Comparison of ENCODE assay signal across 25 mouse cellular contexts in genomic region chr8:126564551-126565154, GRCm38 (mm10). TPM values are rescaled to one million over a fixed set of nuclear protein-coding genes. Genes with fewer than 3 reads are reported as not detected.
DNase-seq lines count a peak whose midpoint lies in the region; ATAC-seq lines count a peak whose summit lies in the region.
"Had no signal": no experiment of that assay in that cellular context is flagged by ENCODE, and none has a peak within 500 bp of the region (broad histone marks: within the 10 kb centered on the region; RNA-seq: fewer than 3 reads in every experiment).

No protein-coding gene starts in this region.

- H3K9ac ChIP-seq in heart, embryonic 12.5 days = no peak overlapping the region
- no peak overlapping the region for H3K9ac ChIP-seq in hindbrain, embryonic 16.5 days (ENCODE audit: low read depth, low read length)
- no peak overlapping the region for H3K9ac ChIP-seq in embryonic facial prominence, embryonic 15.5 days
- H3K9ac ChIP-seq: forebrain, postnatal 0 days; hindbrain, embryonic 12.5 days; limb, embryonic 15.5 days; liver, embryonic 14.5 days; lung, embryonic 14.5 days; midbrain, embryonic 12.5 days; stomach, embryonic 15.5 days had no signal

- no peak for DNase-seq in heart, postnatal 36 days
- DNase-seq in hindbrain, embryonic 10.5 days (ENCODE audit: low spot score) = no peak
- peak; percentile 48 for DNase-seq in ZHBTc4 (ENCODE audit: low read depth, low spot score)
- no peak for DNase-seq in kidney, postnatal 4 days
- DNase-seq: adrenal gland, postnatal 14 days; B cell, adult 2 months; cerebellum, adult 9-10 months; forebrain, postnatal 0 days; gastrocnemius, postnatal 36 days; kidney, adult 18-20 months; layer of hippocampus, adult 9-11 months; left cerebral cortex, postnatal 4 days; lung, embryonic 14.5 days; lung, postnatal 36 days had no signal

- peaks cover 4% of the 10 kb centered on the region for H3K9me3 ChIP-seq in heart, embryonic 12.5 days (replicated peaks)
- 0 out of 2 replicates have a peak, but pooled peaks cover 3% of the 10 kb centered on the region for H3K9me3 ChIP-seq in hindbrain, embryonic 10.5 days
- H3K9me3 ChIP-seq in hindbrain, embryonic 16.5 days (ENCODE audit: control insufficient read depth, low read length) = no peaks in the 10 kb centered on the region
- no peaks in the 10 kb centered on the region for H3K9me3 ChIP-seq in embryonic facial prominence, embryonic 15.5 days (replicated peaks)
- H3K9me3 ChIP-seq: hindbrain, embryonic 12.5 days; limb, embryonic 15.5 days; stomach, embryonic 15.5 days had no signal

- peak overlapping the region; percentile 99 for H3K27ac ChIP-seq in heart, embryonic 12.5 days (ENCODE audit: poor library complexity, severe bottlenecking)
- H3K27ac ChIP-seq in hindbrain, embryonic 10.5 days = peak overlapping the region; percentile 42
- H3K27ac ChIP-seq in hindbrain, embryonic 16.5 days (ENCODE audit: low read depth, low read length) = no peak overlapping the region
- H3K27ac ChIP-seq in embryonic facial prominence, embryonic 15.5 days (replicated peaks) = 0 out of 2 replicates have a peak overlapping the region, but pooled peaks have one; percentile 91
- H3K27ac ChIP-seq: hindbrain, embryonic 12.5 days; left cerebral cortex, adult 2 months; liver, embryonic 14.5 days; midbrain, embryonic 12.5 days; stomach, embryonic 15.5 days had no signal

- peaks cover 45% of the 10 kb centered on the region for H3K4me1 ChIP-seq in heart, embryonic 12.5 days (replicated peaks)
- peaks cover 40% of the 10 kb centered on the region for H3K4me1 ChIP-seq in hindbrain, embryonic 10.5 days (replicated peaks)
- peaks cover 15% of the 10 kb centered on the region for H3K4me1 ChIP-seq in hindbrain, embryonic 16.5 days (ENCODE audit: control insufficient read depth, insufficient read depth, low read depth, low read length)
- H3K4me1 ChIP-seq in embryonic facial prominence, embryonic 15.5 days = peaks cover 31% of the 10 kb centered on the region

- no peaks in the 10 kb centered on the region for H3K27me3 ChIP-seq in heart, embryonic 12.5 days (replicated peaks)
- H3K27me3 ChIP-seq in hindbrain, embryonic 10.5 days (ENCODE audit: insufficient read depth, poor library complexity, severe bottlenecking) = no peaks in the 10 kb centered on the region
- no peaks in the 10 kb centered on the region for H3K27me3 ChIP-seq in hindbrain, embryonic 16.5 days (replicated peaks; ENCODE audit: control insufficient read depth, insufficient read depth, low read length)
- H3K27me3 ChIP-seq in embryonic facial prominence, embryonic 15.5 days = no peaks in the 10 kb centered on the region
- H3K27me3 ChIP-seq: CH12.LX; hindbrain, embryonic 12.5 days; limb, embryonic 15.5 days; midbrain, embryonic 12.5 days; stomach, embryonic 15.5 days had no signal

- 71% methylated on average over 9 of the region's 9 CpGs for whole genome bisulfite sequencing in heart, embryonic 12.5 days
- WGBS in hindbrain, embryonic 10.5 days = 78% methylated on average over 9 of the region's 9 CpGs
- WGBS in hindbrain, embryonic 16.5 days = 83% methylated on average over 9 of the region's 9 CpGs
- 75% methylated on average over 9 of the region's 9 CpGs for WGBS in embryonic facial prominence, embryonic 15.5 days

- H3K4me3 ChIP-seq in heart, embryonic 12.5 days = no peak overlapping the region
- H3K4me3 ChIP-seq in hindbrain, embryonic 10.5 days = no peak overlapping the region
- no peak overlapping the region for H3K4me3 ChIP-seq in hindbrain, embryonic 16.5 days (ENCODE audit: low read length)
- H3K4me3 ChIP-seq in embryonic facial prominence, embryonic 15.5 days (replicated peaks) = no peak overlapping the region
- H3K4me3 ChIP-seq: hindbrain, embryonic 12.5 days; left cerebral cortex, adult 2 months; limb, embryonic 15.5 days; midbrain, embryonic 12.5 days; stomach, embryonic 15.5 days had no signal

- H3K4me2 ChIP-seq in heart, embryonic 12.5 days = no peak overlapping the region
- no peak overlapping the region for H3K4me2 ChIP-seq in hindbrain, embryonic 16.5 days (ENCODE audit: low read length)
- no peak overlapping the region for H3K4me2 ChIP-seq in embryonic facial prominence, embryonic 15.5 days (replicated peaks)
- H3K4me2 ChIP-seq: hindbrain, embryonic 12.5 days; limb, embryonic 15.5 days; lung, embryonic 14.5 days; midbrain, embryonic 12.5 days; stomach, embryonic 15.5 days had no signal

- intact Hi-C loops in heart, postnatal 36 days (cut with DNase I) = loop anchor here (5.0 kb wide), 3 partner anchors 37 to 353 kb away; no protein-coding TSS in a partner anchor

- H3K36me3 ChIP-seq in heart, embryonic 12.5 days = no peaks in the 10 kb centered on the region
- H3K36me3 ChIP-seq in hindbrain, embryonic 10.5 days = no peaks in the 10 kb centered on the region
- no peaks in the 10 kb centered on the region for H3K36me3 ChIP-seq in hindbrain, embryonic 16.5 days (ENCODE audit: control insufficient read depth, insufficient read depth, low read length)
- H3K36me3 ChIP-seq in embryonic facial prominence, embryonic 15.5 days = no peaks in the 10 kb centered on the region
- H3K36me3 ChIP-seq: hindbrain, embryonic 12.5 days; limb, embryonic 15.5 days; midbrain, embryonic 12.5 days; stomach, embryonic 15.5 days had no signal

- no peak for ATAC-seq in heart, embryonic 12.5 days (ENCODE audit: insufficient number of reproducible peaks, low FRiP score)
- ATAC-seq in hindbrain, embryonic 16.5 days = no peak
- ATAC-seq in embryonic facial prominence, embryonic 15.5 days (ENCODE audit: insufficient number of reproducible peaks, low FRiP score, low TSS enrichment, low read depth) = no peak
- ATAC-seq in megakaryocyte, adult 5-6 weeks (ENCODE audit: poor library complexity, severe bottlenecking) = no peak
- ATAC-seq: forebrain, postnatal 0 days had no signal

RNA-seq across cellular contexts. Expression of gene Irf2bp2, which starts 29.1 kb away (rescaled TPM):
- polyA plus RNA-seq in heart, embryonic 12.5 days (2016; fragmentation: Nextera tagmentation; extraction: Ambion mirVana) = 8.9 and 9.7 TPM in 2 replicates
- 10 to 100 TPM; 64.3 to 71.2 TPM for total RNA-seq in heart, postnatal 36 days (2021)
- polyA plus RNA-seq in hindbrain, embryonic 10.5 days (2016; fragmentation: Nextera tagmentation; extraction: Ambion mirVana) = 3.3 and 4.3 TPM in 2 replicates
- polyA plus RNA-seq in hindbrain, embryonic 16.5 days (2015; fragmentation: Nextera tagmentation; extraction: Ambion mirVana) = 8.0 and 8.2 TPM in 2 replicates
- polyA plus RNA-seq in embryonic facial prominence, embryonic 15.5 days (2015; fragmentation: Nextera tagmentation; extraction: Ambion mirVana) = 12.5 and 14.7 TPM in 2 replicates
- 95.9 and 105 TPM in 2 replicates for total RNA-seq in megakaryocyte, adult 5-6 weeks (2015)
- 93.8 and 99.8 TPM in 2 replicates for total RNA-seq in megakaryocyte, adult 5-6 weeks (2017)
